Mouse (Mus musculus) embryonic fibroblast, embryonic 13.5 days (primary cell): Measurements from ENCODE around the gene Ttbk2.

Experiments
- CTCF ChIP-seq: IDR thresholded peaks from 2 replicates; pipeline ENCODE4 v1.5.1; 2011; ENCODE audit warnings: mild to moderate bottlenecking, control low read depth, low read length, moderate library complexity, borderline replicate concordance; ENCODE audit not compliant: insufficient read depth
- POLR2A ChIP-seq: IDR thresholded peaks from 2 replicates; pipeline ENCODE4 v1.6.1; 2011; ENCODE audit warnings: low read depth, mild to moderate bottlenecking, control low read depth, low read length, moderate library complexity

DNA sequence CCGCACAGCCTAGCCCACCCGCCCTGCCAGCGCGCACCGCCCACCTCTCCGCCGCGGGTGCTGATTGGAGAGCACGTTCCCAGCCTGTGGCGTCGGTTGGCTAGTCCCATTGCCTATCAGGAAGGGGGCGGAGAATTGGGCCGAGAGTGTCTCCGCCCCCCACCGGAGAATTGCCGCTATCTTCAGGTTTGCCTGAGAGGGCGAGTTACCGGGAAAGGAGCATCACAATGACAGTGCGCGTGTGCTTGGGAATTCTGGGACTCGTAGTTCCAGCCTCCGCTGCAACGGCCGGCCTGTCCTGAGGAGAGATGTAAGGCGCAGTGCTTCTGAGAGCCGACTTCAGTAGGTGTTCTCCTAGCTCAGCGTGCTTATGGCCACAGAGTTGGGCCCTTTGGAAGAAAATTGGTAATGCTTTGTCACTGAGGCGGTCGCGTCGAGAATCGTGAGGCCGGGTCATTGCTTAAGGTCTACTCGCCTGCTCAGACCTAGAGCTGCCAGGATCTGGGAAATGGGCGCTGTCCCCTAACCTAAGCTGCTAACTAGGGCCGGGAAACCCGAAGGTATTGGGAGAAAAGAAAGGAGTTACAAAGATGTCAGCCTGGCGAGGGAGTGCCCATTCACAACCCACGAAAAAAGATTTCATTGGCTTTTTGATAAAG, at the start of gene Ttbk2:
- TF ChIP-seq POLR2A (peak; percentile 91), CTCF (no peak)
